Mouse (Mus musculus): ENCODE measurements around the gene Gm17535.
"Not testable (repeated sequence)": the region's sequence is repeated elsewhere in the genome, so short reads cannot be mapped to it uniquely, and the experiment has no call there.

Gm17535 gene

DNA sequence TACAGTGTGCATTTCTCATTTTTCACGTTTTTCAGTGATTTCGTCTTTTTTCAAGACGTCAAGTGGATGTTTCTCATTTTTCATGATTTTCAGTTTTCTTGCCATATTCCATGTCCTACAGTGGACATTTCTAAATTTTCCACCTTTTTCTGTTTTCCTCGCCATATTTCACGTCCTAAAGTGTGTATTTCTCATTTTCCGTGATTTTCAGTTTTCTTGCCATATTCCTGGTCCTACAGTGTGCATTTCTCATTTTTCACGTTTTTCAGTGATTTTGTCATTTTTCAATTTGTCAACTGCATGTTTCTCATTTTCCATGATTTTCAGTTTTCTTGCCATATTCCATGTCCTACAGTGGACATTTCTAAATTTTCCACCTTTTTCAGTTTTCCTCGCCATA, at the start of gene Gm17535:
Gene Gm17535 (plus strand): TSS at position 301 of the 400 bp plus-strand sequence.
- not testable (repeated sequence) for DNase-seq

DNA sequence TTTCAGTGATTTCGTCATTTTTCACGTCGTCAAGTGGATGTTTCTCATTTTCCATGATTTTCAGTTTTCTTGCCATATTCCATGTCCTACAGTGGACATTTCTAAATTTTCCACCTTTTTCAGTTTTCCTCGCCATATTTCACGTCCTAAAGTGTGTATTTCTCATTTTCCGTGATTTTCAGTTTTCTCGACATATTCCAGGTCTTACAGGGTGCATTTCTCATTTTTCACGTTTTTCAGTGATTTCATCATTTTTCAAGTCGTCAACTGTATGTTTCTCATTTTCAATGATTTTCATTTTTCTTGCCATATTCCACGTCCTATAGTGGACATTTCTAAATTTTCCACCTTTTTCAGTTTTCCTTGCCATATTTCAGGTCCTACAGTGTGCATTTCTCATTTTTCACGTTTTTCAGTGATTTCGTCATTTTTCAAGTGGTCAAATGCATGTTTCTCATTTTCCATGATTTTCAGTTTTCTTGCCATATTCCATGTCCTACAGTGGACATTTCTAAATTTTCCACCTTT, 33.9 kb upstream of the Gm17535 start, which contains the start of gene Gm10722:
Gene Gm10722 (plus strand): TSS at position 478 of the 528 bp plus-strand sequence.
- DNase-seq, result peak; percentile 2

DNA sequence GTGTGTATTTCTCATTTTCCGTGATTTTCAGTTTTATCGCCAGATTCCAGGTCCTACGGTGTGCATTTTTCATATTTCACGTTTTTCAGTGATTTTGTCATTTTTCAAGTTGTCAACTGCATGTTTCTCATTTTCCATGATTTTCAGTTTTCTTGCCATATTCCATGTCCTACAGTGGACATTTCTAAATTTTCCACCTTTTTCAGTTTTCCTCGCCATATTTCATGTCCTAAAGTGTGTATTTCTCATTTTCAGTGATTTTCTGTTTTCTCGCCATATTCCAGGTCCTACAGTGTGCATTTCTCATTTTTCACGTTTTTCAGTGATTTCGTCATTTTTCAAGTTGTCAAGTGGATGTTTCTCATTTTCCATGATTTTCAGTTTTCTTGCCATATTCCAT, 33.4 kb upstream of the Gm17535 start:
- peak; percentile 10 for DNase-seq

DNA sequence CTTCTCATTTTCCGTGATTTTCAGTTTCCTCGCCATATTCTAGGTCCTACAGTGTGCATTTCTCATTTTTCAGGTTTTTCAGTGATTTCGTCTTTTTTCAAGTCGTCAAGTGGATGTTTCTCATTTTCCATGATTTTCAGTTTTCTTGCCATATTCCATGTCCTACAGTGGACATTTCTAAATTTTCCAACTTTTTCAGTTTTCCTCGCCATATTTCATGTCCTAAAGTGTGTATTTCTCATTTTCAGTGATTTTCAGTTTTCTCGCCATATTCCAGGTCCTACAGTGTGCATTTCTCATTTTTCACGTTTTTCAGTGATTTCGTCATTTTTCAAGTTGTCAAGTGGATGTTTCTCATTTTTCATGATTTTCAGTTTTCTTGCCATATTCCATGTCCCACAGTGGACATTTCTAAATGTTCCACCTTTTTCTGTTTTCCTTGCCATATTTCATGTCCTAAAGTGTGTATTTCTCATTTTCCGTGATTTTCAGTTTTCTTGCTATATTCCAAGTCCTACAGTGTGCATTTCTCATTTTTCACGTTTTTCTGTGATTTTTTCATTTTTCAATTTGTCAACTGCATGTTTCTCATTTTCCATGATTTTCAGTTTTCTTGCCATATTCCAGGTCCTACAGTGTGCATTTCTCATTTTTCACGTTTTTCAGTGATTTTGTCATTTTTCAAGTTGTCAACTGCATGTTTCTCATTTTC, 32.3 kb upstream of the Gm17535 start:
- DNase-seq, result peak; percentile 94

DNA sequence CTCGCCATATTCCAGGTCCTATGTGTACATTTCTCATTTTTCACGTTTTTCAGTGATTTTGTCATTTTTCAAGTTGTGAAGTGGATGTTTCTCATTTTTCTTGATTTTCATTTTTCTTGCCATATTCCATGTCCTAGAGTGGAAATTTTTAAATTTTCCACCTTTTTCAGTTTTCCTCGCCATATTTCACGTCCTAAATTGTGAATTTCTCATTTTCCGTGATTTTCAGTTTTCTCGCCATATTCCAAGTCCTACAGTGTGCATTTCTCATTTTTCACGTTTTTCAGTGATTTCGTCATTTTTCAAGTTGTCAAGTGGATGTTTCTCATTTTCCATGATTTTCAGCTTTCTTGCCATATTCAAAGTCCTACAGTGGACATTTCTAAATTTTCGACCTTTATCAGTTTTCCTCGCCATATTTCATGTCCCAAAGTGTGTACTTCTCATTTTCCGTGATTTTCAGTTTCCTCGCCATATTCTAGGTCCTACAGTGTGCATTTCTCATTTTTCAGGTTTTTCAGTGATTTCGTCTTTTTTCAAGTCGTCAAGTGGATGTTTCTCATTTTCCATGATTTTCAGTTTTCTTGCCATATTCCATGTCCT, 31.5 kb upstream of the Gm17535 start, which contains the start of gene Gm11168:
Gene Gm11168 (plus strand): TSS at position 553 of the 603 bp plus-strand sequence.
- DNase-seq, result not testable (repeated sequence)

DNA sequence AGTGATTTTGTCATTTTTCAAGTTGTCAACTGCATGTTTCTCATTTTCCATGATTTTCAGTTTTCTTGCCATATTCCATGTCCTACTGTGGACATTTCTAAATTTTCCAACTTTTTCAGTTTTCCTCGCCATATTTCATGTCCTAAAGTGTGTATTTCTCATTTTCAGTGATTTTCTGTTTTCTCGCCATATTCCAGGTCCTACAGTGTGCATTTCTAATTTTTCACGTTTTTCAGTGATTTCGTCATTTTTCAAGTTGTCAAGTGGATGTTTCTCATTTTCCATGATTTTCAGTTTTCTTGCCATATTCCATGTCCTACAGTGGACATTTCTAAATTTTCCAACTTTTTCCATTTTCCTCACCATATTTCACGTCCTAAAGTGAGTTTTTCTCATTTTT, 28.2 kb upstream of the Gm17535 start:
- DNase-seq, result not testable (repeated sequence)

DNA sequence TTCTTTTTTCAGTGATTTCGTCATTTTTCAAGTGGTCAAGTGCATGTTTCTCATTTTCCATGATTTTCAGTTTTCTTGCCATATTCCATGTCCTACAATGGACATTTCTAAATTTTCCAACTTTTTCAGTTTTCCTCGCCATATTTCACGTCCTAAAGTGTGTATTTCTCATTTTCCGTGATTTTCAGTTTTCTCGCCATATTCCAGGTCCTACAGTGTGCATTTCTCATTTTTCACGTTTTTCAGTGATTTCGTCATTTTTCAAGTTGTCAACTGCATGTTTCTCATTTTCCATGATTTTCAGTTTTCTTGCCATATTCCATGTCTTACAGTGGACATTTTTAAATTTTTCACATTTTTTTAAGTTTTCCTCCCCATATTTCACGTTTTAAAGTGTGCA, 27.8 kb upstream of the Gm17535 start:
- DNase-seq, result peak; percentile 90

DNA sequence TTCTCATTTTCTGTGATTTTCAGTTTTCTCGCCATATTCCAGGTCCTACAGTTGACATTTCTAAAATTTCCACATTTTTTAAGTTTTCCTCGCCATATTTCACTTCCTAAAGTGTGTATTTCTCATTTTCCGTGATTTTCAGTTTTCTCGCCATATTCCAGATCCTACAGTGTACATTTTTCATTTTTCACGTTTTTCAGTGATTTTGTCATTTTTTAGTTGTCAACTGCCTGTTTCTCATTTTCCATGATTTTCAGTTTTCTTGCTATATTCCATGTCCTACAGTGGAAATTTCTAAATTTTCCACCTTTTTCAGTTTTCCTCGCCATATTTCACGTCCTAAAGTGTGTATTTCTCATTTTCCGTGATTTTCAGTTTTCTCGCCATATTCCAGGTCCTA, 27.1 kb upstream of the Gm17535 start:
- not testable (repeated sequence) for DNase-seq

DNA sequence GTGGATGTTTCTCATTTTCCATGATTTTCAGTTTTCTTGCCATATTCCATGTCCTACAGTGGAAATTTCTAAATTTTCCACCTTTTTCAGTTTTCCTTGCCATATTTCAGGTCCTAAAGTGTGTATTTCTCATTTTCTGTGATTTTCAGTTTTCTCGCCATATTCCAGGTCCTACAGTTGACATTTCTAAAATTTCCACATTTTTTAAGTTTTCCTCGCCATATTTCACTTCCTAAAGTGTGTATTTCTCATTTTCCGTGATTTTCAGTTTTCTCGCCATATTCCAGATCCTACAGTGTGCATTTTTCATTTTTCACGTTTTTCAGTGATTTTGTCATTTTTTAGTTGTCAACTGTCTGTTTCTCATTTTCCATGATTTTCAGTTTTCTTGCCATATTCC, 25.1 kb upstream of the Gm17535 start:
- DNase-seq, result not testable (repeated sequence)

DNA sequence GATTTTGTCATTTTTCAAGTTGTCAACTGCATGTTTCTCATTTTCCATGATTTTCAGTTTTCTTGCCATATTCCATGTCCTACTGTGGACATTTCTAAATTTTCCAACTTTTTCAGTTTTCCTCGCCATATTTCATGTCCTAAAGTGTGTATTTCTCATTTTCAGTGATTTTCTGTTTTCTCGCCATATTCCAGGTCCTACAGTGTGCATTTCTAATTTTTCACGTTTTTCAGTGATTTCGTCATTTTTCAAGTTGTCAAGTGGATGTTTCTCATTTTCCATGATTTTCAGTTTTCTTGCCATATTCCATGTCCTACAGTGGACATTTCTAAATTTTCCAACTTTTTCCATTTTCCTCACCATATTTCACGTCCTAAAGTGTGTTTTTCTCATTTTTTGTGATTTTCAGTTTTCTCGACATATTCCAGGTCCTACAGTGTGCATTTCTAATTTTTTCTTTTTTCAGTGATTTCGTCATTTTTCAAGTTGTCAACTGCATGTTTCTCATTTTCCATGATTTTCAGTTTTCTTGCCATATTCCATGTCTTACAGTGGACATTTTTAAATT, 22.3 kb upstream of the Gm17535 start:
- DNase-seq, result not testable (repeated sequence)

DNA sequence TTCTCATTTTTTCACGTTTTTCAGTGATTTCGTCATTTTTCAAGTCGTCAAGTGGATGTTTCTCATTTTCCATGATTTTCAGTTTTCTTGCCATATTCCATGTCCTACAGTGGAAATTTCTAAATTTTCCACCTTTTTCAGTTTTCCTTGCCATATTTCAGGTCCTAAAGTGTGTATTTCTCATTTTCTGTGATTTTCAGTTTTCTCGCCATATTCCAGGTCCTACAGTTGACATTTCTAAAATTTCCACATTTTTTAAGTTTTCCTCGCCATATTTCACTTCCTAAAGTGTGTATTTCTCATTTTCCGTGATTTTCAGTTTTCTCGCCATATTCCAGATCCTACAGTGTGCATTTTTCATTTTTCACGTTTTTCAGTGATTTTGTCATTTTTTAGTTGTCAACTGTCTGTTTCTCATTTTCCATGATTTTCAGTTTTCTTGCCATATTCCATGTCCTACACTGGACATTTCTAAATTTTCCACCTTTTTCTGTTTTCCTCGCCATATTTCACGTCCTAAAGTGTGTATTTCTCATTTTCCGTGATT, 21.6 kb upstream of the Gm17535 start, which contains the start of gene Gm10721:
Gene Gm10721 (plus strand): TSS at position 408 of the 547 bp plus-strand sequence.
- DNase-seq, result not testable (repeated sequence)

DNA sequence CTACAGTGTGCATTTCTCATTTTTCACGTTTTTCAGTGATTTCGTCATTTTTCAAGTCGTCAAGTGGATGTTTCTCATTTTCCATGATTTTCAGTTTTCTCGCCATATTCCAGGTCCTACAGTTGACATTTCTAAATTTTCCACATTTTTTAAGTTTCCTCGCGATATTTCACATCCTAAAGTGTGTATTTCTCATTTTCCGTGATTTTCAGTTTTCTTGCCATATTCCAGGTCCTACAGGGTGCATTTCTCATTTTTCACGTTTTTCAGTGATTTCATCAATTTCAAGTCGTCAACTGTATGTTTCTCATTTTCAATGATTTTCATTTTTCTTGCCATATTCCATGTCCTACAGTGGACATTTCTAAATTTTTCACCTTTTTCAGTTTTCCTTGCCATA, 19.0 kb upstream of the Gm17535 start, which contains the start of gene Gm10720:
Gene Gm10720 (plus strand): TSS at position 301 of the 400 bp plus-strand sequence.
- not testable (repeated sequence) for DNase-seq

DNA sequence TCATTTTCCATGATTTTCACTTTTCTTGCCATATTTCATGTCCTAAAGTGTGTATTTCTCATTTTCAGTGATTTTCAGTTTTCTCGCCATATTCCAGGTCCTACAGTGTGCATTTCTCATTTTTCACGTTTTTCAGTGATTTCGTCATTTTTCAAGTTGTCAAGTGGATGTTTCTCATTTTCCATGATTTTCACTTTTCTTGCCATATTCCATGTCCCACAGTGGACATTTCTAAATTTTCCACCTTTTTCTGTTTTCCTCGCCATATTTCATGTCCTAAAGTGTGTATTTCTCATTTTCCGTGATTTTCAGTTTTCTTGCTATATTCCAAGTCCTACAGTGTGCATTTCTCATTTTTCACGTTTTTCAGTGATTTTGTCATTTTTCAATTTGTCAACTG, 18.5 kb upstream of the Gm17535 start:
- not testable (repeated sequence) for DNase-seq

DNA sequence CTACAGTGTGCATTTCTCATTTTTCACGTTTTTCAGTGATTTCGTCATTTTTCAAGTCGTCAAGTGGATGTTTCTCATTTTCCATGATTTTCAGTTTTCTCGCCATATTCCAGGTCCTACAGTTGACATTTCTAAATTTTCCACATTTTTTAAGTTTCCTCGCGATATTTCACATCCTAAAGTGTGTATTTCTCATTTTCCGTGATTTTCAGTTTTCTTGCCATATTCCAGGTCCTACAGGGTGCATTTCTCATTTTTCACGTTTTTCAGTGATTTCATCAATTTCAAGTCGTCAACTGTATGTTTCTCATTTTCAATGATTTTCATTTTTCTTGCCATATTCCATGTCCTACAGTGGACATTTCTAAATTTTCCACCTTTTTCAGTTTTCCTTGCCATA, 17.3 kb upstream of the Gm17535 start, which contains the start of gene Gm10719:
Gene Gm10719 (plus strand): TSS at position 301 of the 400 bp plus-strand sequence.
- DNase-seq, result not testable (repeated sequence)

DNA sequence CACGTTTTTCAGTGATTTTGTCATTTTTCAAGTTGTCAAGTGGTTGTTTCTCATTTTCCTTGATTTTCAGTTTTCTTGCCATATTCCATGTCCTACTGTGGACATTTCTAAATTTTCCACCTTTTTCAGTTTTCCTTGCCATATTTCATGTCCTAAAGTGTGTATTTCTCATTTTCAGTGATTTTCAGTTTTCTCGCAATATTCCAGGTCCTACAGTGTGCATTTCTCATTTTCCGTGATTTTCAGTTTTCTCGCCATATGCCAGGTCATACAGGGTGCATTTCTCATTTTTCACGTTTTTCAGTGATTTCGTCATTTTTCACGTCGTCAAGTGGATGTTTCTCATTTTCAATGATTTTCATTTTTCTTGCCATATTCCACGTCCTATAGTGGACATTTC, 15.5 kb upstream of the Gm17535 start:
- not testable (repeated sequence) for DNase-seq

DNA sequence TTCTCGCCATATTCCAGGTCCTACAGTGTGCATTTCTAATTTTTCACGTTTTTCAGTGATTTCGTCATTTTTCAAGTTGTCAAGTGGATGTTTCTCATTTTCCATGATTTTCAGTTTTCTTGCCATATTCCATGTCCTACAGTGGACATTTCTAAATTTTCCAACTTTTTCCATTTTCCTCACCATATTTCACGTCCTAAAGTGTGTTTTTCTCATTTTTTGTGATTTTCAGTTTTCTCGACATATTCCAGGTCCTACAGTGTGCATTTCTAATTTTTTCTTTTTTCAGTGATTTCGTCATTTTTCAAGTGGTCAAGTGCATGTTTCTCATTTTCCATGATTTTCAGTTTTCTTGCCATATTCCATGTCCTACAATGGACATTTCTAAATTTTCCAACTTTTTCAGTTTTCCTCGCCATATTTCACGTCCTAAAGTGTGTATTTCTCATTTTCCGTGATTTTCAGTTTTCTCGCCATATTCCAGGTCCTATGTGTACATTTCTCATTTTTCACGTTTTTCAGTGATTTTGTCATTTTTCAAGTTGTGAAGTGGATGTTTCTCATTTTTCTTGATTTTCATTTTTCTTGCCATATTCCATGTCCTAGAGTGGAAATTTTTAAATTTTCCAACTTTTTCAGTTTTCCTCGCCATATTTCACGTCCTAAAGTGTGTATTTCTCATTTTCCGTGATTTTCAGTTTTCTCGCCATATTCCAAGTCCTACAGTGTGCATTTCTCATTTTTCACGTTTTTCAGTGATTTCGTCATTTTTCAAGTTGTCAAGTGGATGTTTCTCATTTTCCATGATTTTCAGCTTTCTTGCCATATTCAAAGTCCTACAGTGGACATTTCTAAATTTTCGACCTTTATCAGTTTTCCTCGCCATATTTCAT, 14.3 kb upstream of the Gm17535 start:
- DNase-seq, result peak; percentile 7

DNA sequence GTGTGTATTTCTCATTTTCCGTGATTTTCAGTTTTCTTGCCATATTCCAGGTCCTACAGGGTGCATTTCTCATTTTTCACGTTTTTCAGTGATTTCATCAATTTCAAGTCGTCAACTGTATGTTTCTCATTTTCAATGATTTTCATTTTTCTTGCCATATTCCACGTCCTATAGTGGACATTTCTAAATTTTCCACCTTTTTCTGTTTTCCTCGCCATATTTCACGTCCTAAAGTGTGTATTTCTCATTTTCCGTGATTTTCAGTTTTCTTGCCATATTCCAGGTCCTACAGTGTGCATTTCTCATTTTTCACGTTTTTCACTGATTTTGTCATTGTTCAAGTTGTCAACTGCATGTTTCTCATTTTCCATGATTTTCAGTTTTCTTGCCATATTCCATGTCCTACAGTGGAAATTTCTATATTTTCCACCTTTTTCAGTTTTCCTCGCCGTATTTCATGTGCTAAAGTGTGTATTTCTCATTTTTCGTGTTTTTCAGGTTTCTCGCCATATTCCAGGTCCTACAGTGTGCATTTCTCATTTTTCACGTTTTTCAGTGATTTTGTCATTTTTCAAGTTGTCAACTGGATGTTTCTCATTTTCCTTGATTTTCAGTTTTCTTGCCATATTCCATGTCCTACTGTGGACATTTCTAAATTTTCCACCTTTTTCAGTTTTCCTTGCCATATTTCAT, 11.9 kb upstream of the Gm17535 start:
- peak; percentile 57 for DNase-seq

DNA sequence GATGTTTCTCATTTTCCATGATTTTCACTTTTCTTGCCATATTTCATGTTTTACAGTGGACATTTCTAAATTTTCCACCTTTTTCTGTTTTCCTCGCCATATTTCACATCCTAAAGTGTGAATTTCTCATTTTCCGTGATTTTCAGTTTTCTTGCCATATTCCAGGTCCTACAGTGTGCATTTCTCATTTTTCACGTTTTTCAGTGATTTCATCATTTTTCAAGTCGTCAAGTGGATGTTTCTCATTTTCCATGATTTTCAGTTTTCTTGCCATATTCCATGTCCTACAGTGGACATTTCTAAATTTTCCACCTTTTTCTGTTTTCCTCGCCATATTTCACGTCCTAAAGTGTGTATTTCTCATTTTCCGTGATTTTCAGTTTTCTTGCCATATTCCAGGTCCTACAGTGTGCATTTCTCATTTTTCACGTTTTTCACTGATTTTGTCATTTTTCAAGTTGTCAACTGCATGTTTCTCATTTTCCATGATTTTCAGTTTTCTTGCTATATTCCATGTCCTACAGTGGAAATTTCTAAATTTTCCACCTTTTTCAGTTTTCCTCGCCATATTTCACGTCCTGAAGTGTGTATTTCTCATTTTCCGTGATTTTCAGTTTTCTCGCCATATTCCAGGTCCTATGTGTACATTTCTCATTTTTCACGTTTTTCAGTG, 11.0 kb upstream of the Gm17535 start, which contains the start of gene Gm10718:
Gene Gm10718 (plus strand): TSS at position 236 of the 673 bp plus-strand sequence.
- DNase-seq, result peak; percentile 19

DNA sequence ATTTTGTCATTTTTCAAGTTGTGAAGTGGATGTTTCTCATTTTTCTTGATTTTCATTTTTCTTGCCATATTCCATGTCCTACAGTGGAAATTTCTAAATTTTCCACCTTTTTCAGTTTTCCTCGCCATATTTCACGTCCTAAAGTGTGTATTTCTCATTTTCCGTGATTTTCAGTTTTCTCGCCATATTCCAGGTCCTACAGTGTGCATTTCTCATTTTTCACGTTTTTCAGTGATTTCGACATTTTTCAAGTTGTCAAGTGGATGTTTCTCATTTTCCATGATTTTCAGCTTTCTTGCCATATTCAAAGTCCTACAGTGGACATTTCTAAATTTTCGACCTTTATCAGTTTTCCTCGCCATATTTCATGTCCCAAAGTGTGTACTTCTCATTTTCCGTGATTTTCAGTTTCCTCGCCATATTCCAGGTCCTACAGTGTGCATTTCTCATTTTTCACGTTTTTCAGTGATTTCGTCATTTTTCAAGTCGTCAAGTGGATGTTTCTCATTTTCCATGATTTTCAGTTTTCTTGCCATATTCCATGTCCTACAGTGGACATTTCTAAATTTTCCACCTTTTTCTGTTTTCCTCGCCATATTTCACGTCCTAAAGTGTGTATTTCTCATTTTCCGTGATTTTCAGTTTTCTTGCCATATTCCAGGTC, 10.3 kb upstream of the Gm17535 start:
- DNase-seq, result peak; percentile 95

DNA sequence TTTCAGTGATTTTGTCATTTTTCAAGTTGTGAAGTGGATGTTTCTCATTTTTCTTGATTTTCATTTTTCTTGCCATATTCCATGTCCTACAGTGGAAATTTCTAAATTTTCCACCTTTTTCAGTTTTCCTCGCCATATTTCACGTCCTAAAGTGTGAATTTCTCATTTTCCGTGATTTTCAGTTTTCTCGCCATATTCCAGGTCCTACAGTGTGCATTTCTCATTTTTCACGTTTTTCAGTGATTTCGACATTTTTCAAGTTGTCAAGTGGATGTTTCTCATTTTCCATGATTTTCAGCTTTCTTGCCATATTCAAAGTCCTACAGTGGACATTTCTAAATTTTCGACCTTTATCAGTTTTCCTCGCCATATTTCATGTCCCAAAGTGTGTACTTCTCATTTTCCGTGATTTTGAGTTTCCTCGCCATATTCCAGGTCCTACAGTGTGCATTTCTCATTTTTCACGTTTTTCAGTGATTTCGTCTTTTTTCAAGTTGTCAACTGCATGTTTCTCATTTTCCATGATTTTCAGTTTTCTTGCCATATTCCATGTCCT, 9.4 kb upstream of the Gm17535 start, which contains the start of gene Gm10717:
Gene Gm10717 (plus strand): TSS at position 506 of the 556 bp plus-strand sequence.
- DNase-seq, result peak; percentile 3
